Mouse (Mus musculus) neural tube, embryonic 11.5 days (tissue): Measurements from ENCODE around the gene C1qtnf7. TPM values are rescaled to one million over a fixed set of nuclear protein-coding genes. Genes with fewer than 3 reads are reported as not detected.

Experiments
- ATAC-seq: fragments of 200-750 bp; cut with Nextera tagmentation; 2 replicates; pipeline ENCODE4 v1.8.0; 2017; ENCODE audit warnings: moderate number of reproducible peaks, mild to moderate bottlenecking, moderate TSS enrichment, moderate library complexity; ENCODE audit not compliant: insufficient read depth, low FRiP score, low TSS enrichment
- DNase-seq: peaks from one replicate; pipeline ENCODE4 v3.0.0-alpha.2; 2015; ENCODE audit warnings: low spot score
- H3K27ac ChIP-seq: fragments of 300-500 bp; sonication (generic); 2 replicates; pipeline ENCODE4 v1.5.1; 2014; ENCODE audit warnings: low read depth, mild to moderate bottlenecking, low read length
- H3K27me3 ChIP-seq: fragments of 300-500 bp; sonication (generic); 2 replicates; pipeline ENCODE4 v1.6.1; 2014; ENCODE audit warnings: mild to moderate bottlenecking, low read length, mixed read lengths; ENCODE audit not compliant: control insufficient read depth, insufficient read depth
- H3K36me3 ChIP-seq: fragments of 300-500 bp; sonication (generic); 2 replicates; pipeline ENCODE4 v1.6.1; 2014; ENCODE audit warnings: mild to moderate bottlenecking, low read length, moderate library complexity, mixed read lengths; ENCODE audit not compliant: control insufficient read depth, insufficient read depth
- H3K4me1 ChIP-seq: fragments of 300-500 bp; sonication (generic); 2 replicates; pipeline ENCODE4 v1.6.1; 2014; ENCODE audit warnings: low read length, mixed read lengths; ENCODE audit not compliant: control insufficient read depth, insufficient read depth
- H3K4me2 ChIP-seq: fragments of 300-500 bp; sonication (generic); 2 replicates; pipeline ENCODE4 v1.6.1; 2014; ENCODE audit warnings: low read depth, mild to moderate bottlenecking, moderate library complexity
- H3K4me3 ChIP-seq: fragments of 300-500 bp; sonication (generic); 2 replicates; pipeline ENCODE4 v1.5.1; 2014; ENCODE audit warnings: low read depth, low read length
- H3K9ac ChIP-seq: fragments of 300-500 bp; sonication (generic); 2 replicates; pipeline ENCODE4 v1.6.1; 2014; ENCODE audit warnings: mild to moderate bottlenecking, low read length
- H3K9me3 ChIP-seq: fragments of 300-500 bp; sonication (generic); 2 replicates; pipeline ENCODE4 v1.6.1; 2016; ENCODE audit warnings: low read length; ENCODE audit not compliant: control insufficient read depth
- WGBS: fragments of 180-500 bp; shearing (Covaris S2); extraction: QIAGEN DNeasy Blood & Tissue Kit; methylation state at CpG from one replicate; pipeline ENCODE4 v1.1.7; 2014; 5-methylcytosine and 5-hydroxymethylcytosine counted together
- polyA plus RNA-seq: library from polyadenylated mRNA; unstranded; fragments of >200 nt; fragmentation: Nextera tagmentation; extraction: Ambion mirVana; gene quantifications from 2 replicates; pipeline ENCODE4 v1.2.1, GENCODE M21; 2014

Gene C1qtnf7
- polyA plus RNA-seq, 1 experiment from 2014 or later = 3.2 TPM

DNA sequence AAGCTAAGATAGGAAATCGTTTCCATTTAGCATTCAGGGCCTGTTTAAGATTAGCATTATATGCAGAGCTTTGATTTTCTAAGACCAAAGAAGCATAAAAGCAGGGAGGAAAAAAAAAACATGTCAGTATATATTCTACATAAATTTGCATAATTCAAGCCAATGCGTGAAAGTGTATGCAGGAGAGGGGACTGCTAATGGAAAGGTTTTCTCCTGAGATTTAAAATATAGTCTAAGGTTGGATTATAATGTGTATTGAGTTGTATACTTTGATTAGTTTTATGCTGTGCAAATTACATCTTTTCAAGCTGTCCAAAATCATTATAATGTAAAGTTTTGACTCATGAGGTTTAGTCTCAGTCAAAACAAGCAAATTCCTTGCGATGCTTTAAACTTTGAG, 88.2 kb downstream of the C1qtnf7 start:
- DNase-seq (no peak), ATAC-seq (no peak)
- H3K4me3 ChIP-seq = no peak overlapping the region
- H3K4me2 ChIP-seq = no peak overlapping the region
- no peaks in the 10 kb centered on the region for H3K36me3 ChIP-seq
- 88% methylated on average over 3 of the region's 3 CpGs for WGBS
- H3K9me3 ChIP-seq = no peaks in the 10 kb centered on the region
- no peak overlapping the region for H3K9ac ChIP-seq
- no peak overlapping the region for H3K27ac ChIP-seq
- no peaks in the 10 kb centered on the region for H3K27me3 ChIP-seq
- no peaks in the 10 kb centered on the region for H3K4me1 ChIP-seq

- H3K4me3 ChIP-seq = no peak overlapping the region
- no peaks in the 10 kb centered on the region for H3K27me3 ChIP-seq
- H3K9me3 ChIP-seq = no peaks in the 10 kb centered on the region
- no peak overlapping the region for H3K9ac ChIP-seq
- no peak overlapping the region for H3K4me2 ChIP-seq
- DNase-seq = no peak
- no peak overlapping the region for H3K27ac ChIP-seq
- H3K36me3 ChIP-seq = no peaks in the 10 kb centered on the region
- 90% methylated on average over 3 of the region's 3 CpGs for WGBS
- H3K4me1 ChIP-seq = no peaks in the 10 kb centered on the region
- no peak for ATAC-seq
Measured at GRCm38 (mm10) chr5:43608073-43608472, 92.7 kb downstream of the C1qtnf7 start.

GRCm38 (mm10) chr5:43609760-43610159, 94.4 kb downstream of the C1qtnf7 start:
- WGBS = 98% methylated on average over 1 of the region's 1 CpGs
- no peak for DNase-seq
- Histone ChIP-seq H3K27ac (no peak overlapping the region), H3K27me3 (no peaks in the 10 kb centered on the region), H3K4me1 (no peaks in the 10 kb centered on the region), H3K4me3 (no peak overlapping the region), H3K9ac (no peak overlapping the region), H3K36me3 (no peaks in the 10 kb centered on the region), H3K9me3 (no peaks in the 10 kb centered on the region), H3K4me2 (no peak overlapping the region)
- no peak for ATAC-seq

GRCm38 (mm10) chr5:43621575-43622299, 106.4 kb downstream of the C1qtnf7 start:
- Histone ChIP-seq H3K4me3 (no peak overlapping the region), H3K27me3 (no peaks in the 10 kb centered on the region), H3K4me2 (no peak overlapping the region), H3K9me3 (no peaks in the 10 kb centered on the region), H3K27ac (no peak overlapping the region), H3K36me3 (no peaks in the 10 kb centered on the region), H3K9ac (no peak overlapping the region), H3K4me1 (no peaks in the 10 kb centered on the region)
- 65% methylated on average over 7 of the region's 7 CpGs for WGBS
- no peak for ATAC-seq
- no peak for DNase-seq

DNA sequence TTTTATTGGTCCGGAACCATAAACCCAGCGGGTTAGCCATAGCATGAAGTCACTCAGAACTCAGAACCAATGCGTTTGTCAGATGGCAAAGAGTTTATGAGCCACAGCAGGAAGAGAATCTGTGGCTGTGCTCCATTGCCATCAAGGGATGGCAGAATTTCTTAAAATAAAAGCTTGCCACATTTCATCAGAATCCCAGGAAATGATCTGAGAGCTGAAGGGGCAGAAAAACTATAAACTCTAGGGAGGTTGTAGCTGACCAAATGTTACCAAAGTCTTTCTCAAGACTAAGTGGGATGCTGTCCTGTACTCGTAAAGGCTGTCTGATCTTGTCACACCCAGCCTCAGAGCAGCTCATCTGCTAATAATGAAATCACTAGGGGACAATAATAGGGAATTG, 110.1 kb downstream of the C1qtnf7 start:
- 67% methylated on average over 4 of the region's 4 CpGs for WGBS
- no peaks in the 10 kb centered on the region for H3K27me3 ChIP-seq
- no peaks in the 10 kb centered on the region for H3K9me3 ChIP-seq
- DNase-seq (no peak), ATAC-seq (no peak)
- no peak overlapping the region for H3K4me3 ChIP-seq
- no peak overlapping the region for H3K9ac ChIP-seq
- no peak overlapping the region for H3K27ac ChIP-seq
- no peak overlapping the region for H3K4me2 ChIP-seq
- no peaks in the 10 kb centered on the region for H3K4me1 ChIP-seq
- no peaks in the 10 kb centered on the region for H3K36me3 ChIP-seq

- Histone ChIP-seq H3K9me3 (no peaks in the 10 kb centered on the region), H3K27ac (no peak overlapping the region), H3K9ac (no peak overlapping the region), H3K4me1 (no peaks in the 10 kb centered on the region), H3K4me3 (no peak overlapping the region), H3K27me3 (no peaks in the 10 kb centered on the region), H3K4me2 (no peak overlapping the region), H3K36me3 (no peaks in the 10 kb centered on the region)
- DNase-seq = no peak
- ATAC-seq = peak; percentile 23; the same call in 1 of the 2 replicates
- WGBS = 84% methylated on average over 5 of the region's 5 CpGs
Measured at GRCm38 (mm10) chr5:43634071-43634601, 118.8 kb downstream of the C1qtnf7 start.

- Histone ChIP-seq H3K27ac (no peak overlapping the region), H3K9me3 (no peaks in the 10 kb centered on the region), H3K27me3 (no peaks in the 10 kb centered on the region), H3K4me1 (no peaks in the 10 kb centered on the region), H3K9ac (no peak overlapping the region), H3K4me2 (no peak overlapping the region), H3K4me3 (no peak overlapping the region), H3K36me3 (no peaks in the 10 kb centered on the region)
- WGBS = 47% methylated on average over 9 of the region's 9 CpGs
- peak; percentile 60; the same call in 1 of the 2 replicates for ATAC-seq
- DNase-seq = peak; percentile 15
Measured at GRCm38 (mm10) chr5:43634602-43635081, 119.3 kb downstream of the C1qtnf7 start.

GRCm38 (mm10) chr5:43645020-43645419, 129.7 kb downstream of the C1qtnf7 start:
- H3K4me3 ChIP-seq = no peak overlapping the region
- WGBS = 57% methylated on average over 4 of the region's 4 CpGs
- no peak overlapping the region for H3K4me2 ChIP-seq
- H3K9ac ChIP-seq = no peak overlapping the region
- DNase-seq (no peak), ATAC-seq (no peak)
- no peaks in the 10 kb centered on the region for H3K36me3 ChIP-seq
- H3K27me3 ChIP-seq = no peaks in the 10 kb centered on the region
- no peaks in the 10 kb centered on the region for H3K9me3 ChIP-seq
- no peaks in the 10 kb centered on the region for H3K4me1 ChIP-seq
- H3K27ac ChIP-seq = no peak overlapping the region
